Mouse (Mus musculus): ENCODE results near the gene B3glct. TPM values are rescaled to one million over a fixed set of nuclear protein-coding genes. Genes with fewer than 3 reads are reported as not detected.

B3glct gene
- polyA plus RNA-seq, 1 experiment from 2014 or later, result 14.9 TPM

DNA sequence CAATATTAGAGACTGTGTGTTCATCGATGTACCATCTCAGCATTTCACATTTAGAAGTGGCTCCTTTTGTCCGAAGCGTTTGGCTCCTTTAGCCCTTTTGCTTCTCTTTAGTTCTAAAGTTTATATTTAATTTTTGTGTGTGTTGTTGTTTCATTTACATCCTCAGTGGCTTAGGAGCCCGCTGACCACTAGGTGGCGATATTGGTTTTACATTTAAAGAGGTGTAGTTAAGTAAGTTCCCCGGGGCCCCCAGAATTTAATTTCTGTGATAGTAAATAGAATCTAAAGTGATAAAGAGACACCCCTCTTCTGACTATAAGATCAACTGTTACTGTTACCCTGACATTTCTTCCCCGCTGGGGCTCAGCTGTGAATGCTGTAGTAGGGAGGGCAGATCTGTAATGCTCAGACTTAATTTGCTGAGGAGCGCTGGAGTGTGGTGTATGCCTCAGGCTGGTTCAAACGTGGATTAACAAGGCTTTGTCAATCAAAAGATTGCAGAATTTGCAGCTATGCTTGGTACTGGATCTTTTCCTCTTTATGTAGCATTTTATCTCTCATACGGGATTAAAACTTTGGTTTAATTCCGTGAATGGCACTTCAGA lies 35.2 kb downstream of the B3glct start:
- no peaks in the 10 kb centered on the region for H3K27me3 ChIP-seq (ENCODE audit: control insufficient read depth, insufficient read depth, low read length)
- H3K4me2 ChIP-seq, result peak overlapping the region; percentile 68
- no peak overlapping the region for H3K9ac ChIP-seq (ENCODE audit: low read depth, low read length)
- H3K4me3 ChIP-seq (ENCODE audit: low read depth, low read length), result peak overlapping the region; percentile 31
- no peak overlapping the region for H3K27ac ChIP-seq (ENCODE audit: low read depth, low read length)
- H3K4me1 ChIP-seq (ENCODE audit: control insufficient read depth, insufficient read depth, low read length), result 0 out of 2 replicates have a peak, but pooled peaks cover 3% of the 10 kb centered on the region
- no peak for ATAC-seq (replicated peaks; ENCODE audit: insufficient number of reproducible peaks, low FRiP score, low TSS enrichment)
- WGBS (ENCODE audit: insufficient replicate concordance), result 36% methylated on average over 11 of the region's 11 CpGs
- H3K9me3 ChIP-seq (replicated peaks; ENCODE audit: control insufficient read depth, low read length), result no peaks in the 10 kb centered on the region; the same call in 1 of the 2 replicates
- H3K36me3 ChIP-seq (ENCODE audit: control insufficient read depth, insufficient read depth, low read length), result no peaks in the 10 kb centered on the region

DNA sequence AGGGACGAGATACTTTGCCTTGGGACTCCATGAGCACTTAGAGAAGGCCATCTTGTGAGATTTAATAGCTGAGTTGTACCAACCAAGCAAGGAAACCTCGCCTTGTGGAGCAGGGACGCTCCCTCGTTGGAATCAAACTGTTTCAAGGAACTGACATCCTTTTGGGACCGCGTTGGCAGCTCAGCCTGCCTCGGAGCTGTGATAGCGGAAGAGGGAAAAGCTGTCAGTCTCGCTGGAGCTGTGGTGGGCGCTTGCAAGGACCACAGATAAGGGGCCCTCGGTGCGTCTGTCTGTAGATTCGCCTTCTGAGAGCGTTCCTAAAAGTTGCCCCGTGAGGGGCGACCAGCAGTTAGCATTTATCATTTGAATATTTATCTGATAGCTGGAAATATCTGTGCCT lies 35.8 kb downstream of the B3glct start:
- H3K4me2 ChIP-seq, result peak overlapping the region; percentile 68
- H3K9me3 ChIP-seq (replicated peaks; ENCODE audit: control insufficient read depth, low read length), result no peaks in the 10 kb centered on the region; the same call in 1 of the 2 replicates
- WGBS (ENCODE audit: insufficient replicate concordance), result 26% methylated on average over 16 of the region's 16 CpGs
- H3K4me1 ChIP-seq (ENCODE audit: control insufficient read depth, insufficient read depth, low read length), result 0 out of 2 replicates have a peak, but pooled peaks cover 3% of the 10 kb centered on the region
- ATAC-seq (replicated peaks; ENCODE audit: insufficient number of reproducible peaks, low FRiP score, low TSS enrichment), result no peak
- H3K9ac ChIP-seq (ENCODE audit: low read depth, low read length), result peak overlapping the region; percentile 18; the same call in 1 of the 2 replicates
- H3K27ac ChIP-seq (ENCODE audit: low read depth, low read length), result no peak overlapping the region
- H3K4me3 ChIP-seq (ENCODE audit: low read depth, low read length), result peak overlapping the region; percentile 31
- no peaks in the 10 kb centered on the region for H3K36me3 ChIP-seq (ENCODE audit: control insufficient read depth, insufficient read depth, low read length)
- H3K27me3 ChIP-seq (ENCODE audit: control insufficient read depth, insufficient read depth, low read length), result no peaks in the 10 kb centered on the region

- no peak for ATAC-seq (replicated peaks; ENCODE audit: insufficient number of reproducible peaks, low FRiP score, low TSS enrichment)
- H3K9ac ChIP-seq (ENCODE audit: low read depth, low read length), result no peak overlapping the region
- WGBS (ENCODE audit: insufficient replicate concordance), result 65% methylated on average over 15 of the region's 15 CpGs
- no peak overlapping the region for H3K27ac ChIP-seq (ENCODE audit: low read depth, low read length)
- H3K9me3 ChIP-seq (replicated peaks; ENCODE audit: control insufficient read depth, low read length), result no peaks in the 10 kb centered on the region
- 0 out of 2 replicates have a peak, but pooled peaks cover 3% of the 10 kb centered on the region for H3K4me1 ChIP-seq (ENCODE audit: control insufficient read depth, insufficient read depth, low read length)
- no peak overlapping the region for H3K4me2 ChIP-seq
- H3K36me3 ChIP-seq (ENCODE audit: control insufficient read depth, insufficient read depth, low read length), result no peaks in the 10 kb centered on the region
- no peak overlapping the region for H3K4me3 ChIP-seq (ENCODE audit: low read depth, low read length)
- no peaks in the 10 kb centered on the region for H3K27me3 ChIP-seq (ENCODE audit: control insufficient read depth, insufficient read depth, low read length)
Measured at GRCm38 (mm10) chr5:149715571-149716328, 37.7 kb downstream of the B3glct start.

- no peaks in the 10 kb centered on the region for H3K27me3 ChIP-seq (ENCODE audit: control insufficient read depth, insufficient read depth, low read length)
- no peaks in the 10 kb centered on the region for H3K9me3 ChIP-seq (replicated peaks; ENCODE audit: control insufficient read depth, low read length)
- ATAC-seq (replicated peaks; ENCODE audit: insufficient number of reproducible peaks, low FRiP score, low TSS enrichment), result no peak
- no peak overlapping the region for H3K4me2 ChIP-seq
- H3K4me1 ChIP-seq (ENCODE audit: control insufficient read depth, insufficient read depth, low read length), result 0 out of 2 replicates have a peak, but pooled peaks cover 3% of the 10 kb centered on the region
- no peak overlapping the region for H3K9ac ChIP-seq (ENCODE audit: low read depth, low read length)
- H3K4me3 ChIP-seq (ENCODE audit: low read depth, low read length), result no peak overlapping the region
- no peaks in the 10 kb centered on the region for H3K36me3 ChIP-seq (ENCODE audit: control insufficient read depth, insufficient read depth, low read length)
- WGBS (ENCODE audit: insufficient replicate concordance), result 71% methylated on average over 3 of the region's 3 CpGs
- H3K27ac ChIP-seq (ENCODE audit: low read depth, low read length), result no peak overlapping the region
Measured at GRCm38 (mm10) chr5:149716329-149716690, 38.3 kb downstream of the B3glct start.

DNA sequence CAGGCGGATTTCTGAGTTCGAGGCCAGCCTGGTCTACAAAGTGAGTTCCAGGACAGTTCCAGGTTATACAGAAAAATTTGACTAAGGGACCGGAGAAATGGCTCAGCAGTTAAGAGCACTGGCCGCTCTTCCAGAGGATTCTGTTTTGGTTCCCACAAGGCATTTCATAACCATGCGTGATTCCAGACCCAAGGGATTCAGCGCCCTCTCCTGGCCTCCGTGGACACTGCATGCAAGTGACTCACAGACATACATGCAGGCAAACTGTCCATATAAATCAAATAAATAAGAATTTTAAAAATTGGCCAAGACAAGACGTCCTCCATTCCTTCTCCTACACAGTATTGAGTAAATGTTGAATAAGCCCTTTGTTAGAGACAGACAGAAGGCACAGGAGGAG lies 53.7 kb downstream of the B3glct start:
- H3K4me1 ChIP-seq (ENCODE audit: control insufficient read depth, insufficient read depth, low read length), result no peaks in the 10 kb centered on the region
- no peak overlapping the region for H3K27ac ChIP-seq (ENCODE audit: low read depth, low read length)
- 85% methylated on average over 8 of the region's 8 CpGs for WGBS (ENCODE audit: insufficient replicate concordance)
- no peak overlapping the region for H3K9ac ChIP-seq (ENCODE audit: low read depth, low read length)
- no peak overlapping the region for H3K4me3 ChIP-seq (ENCODE audit: low read depth, low read length)
- 0 out of 2 replicates have a peak, but pooled peaks cover 8% of the 10 kb centered on the region for H3K36me3 ChIP-seq (ENCODE audit: control insufficient read depth, insufficient read depth, low read length)
- H3K27me3 ChIP-seq (ENCODE audit: control insufficient read depth, insufficient read depth, low read length), result no peaks in the 10 kb centered on the region
- H3K4me2 ChIP-seq, result no peak overlapping the region
- peaks cover 3% of the 10 kb centered on the region; the same call in 1 of the 2 replicates for H3K9me3 ChIP-seq (replicated peaks; ENCODE audit: control insufficient read depth, low read length)
- ATAC-seq (replicated peaks; ENCODE audit: insufficient number of reproducible peaks, low FRiP score, low TSS enrichment), result no peak

- no peak overlapping the region for H3K27ac ChIP-seq (ENCODE audit: low read depth, low read length)
- H3K36me3 ChIP-seq (ENCODE audit: control insufficient read depth, insufficient read depth, low read length), result peaks cover 7% of the 10 kb centered on the region; the same call in 1 of the 2 replicates
- H3K9me3 ChIP-seq (replicated peaks; ENCODE audit: control insufficient read depth, low read length), result peaks cover 3% of the 10 kb centered on the region
- H3K4me1 ChIP-seq (ENCODE audit: control insufficient read depth, insufficient read depth, low read length), result no peaks in the 10 kb centered on the region
- H3K4me2 ChIP-seq, result no peak overlapping the region
- H3K9ac ChIP-seq (ENCODE audit: low read depth, low read length), result no peak overlapping the region
- 77% methylated on average over 1 of the region's 1 CpGs for WGBS (ENCODE audit: insufficient replicate concordance)
- no peaks in the 10 kb centered on the region for H3K27me3 ChIP-seq (ENCODE audit: control insufficient read depth, insufficient read depth, low read length)
- no peak; the same call in 1 of the 2 replicates for ATAC-seq (replicated peaks; ENCODE audit: insufficient number of reproducible peaks, low FRiP score, low TSS enrichment)
- H3K4me3 ChIP-seq (ENCODE audit: low read depth, low read length), result no peak overlapping the region
Measured at GRCm38 (mm10) chr5:149737210-149737609, 59.2 kb downstream of the B3glct start.

- H3K36me3 ChIP-seq (ENCODE audit: control insufficient read depth, insufficient read depth, low read length), result peaks cover 7% of the 10 kb centered on the region; the same call in 1 of the 2 replicates
- H3K4me2 ChIP-seq, result no peak overlapping the region
- ATAC-seq (replicated peaks; ENCODE audit: insufficient number of reproducible peaks, low FRiP score, low TSS enrichment), result no peak
- no peak overlapping the region for H3K9ac ChIP-seq (ENCODE audit: low read depth, low read length)
- no peak overlapping the region for H3K27ac ChIP-seq (ENCODE audit: low read depth, low read length)
- WGBS (ENCODE audit: insufficient replicate concordance), result 84% methylated on average over 7 of the region's 7 CpGs
- no peaks in the 10 kb centered on the region for H3K27me3 ChIP-seq (ENCODE audit: control insufficient read depth, insufficient read depth, low read length)
- H3K9me3 ChIP-seq (replicated peaks; ENCODE audit: control insufficient read depth, low read length), result no peaks in the 10 kb centered on the region; the same call in 1 of the 2 replicates
- no peaks in the 10 kb centered on the region for H3K4me1 ChIP-seq (ENCODE audit: control insufficient read depth, insufficient read depth, low read length)
- H3K4me3 ChIP-seq (ENCODE audit: low read depth, low read length), result no peak overlapping the region
Measured at GRCm38 (mm10) chr5:149740145-149740544, 62.1 kb downstream of the B3glct start.

GRCm38 (mm10) chr5:149740703-149741102 lies 62.7 kb downstream of the B3glct start:
- H3K4me3 ChIP-seq (ENCODE audit: low read depth, low read length), result no peak overlapping the region
- H3K27me3 ChIP-seq (ENCODE audit: control insufficient read depth, insufficient read depth, low read length), result no peaks in the 10 kb centered on the region
- H3K4me2 ChIP-seq, result no peak overlapping the region
- H3K36me3 ChIP-seq (ENCODE audit: control insufficient read depth, insufficient read depth, low read length), result peaks cover 7% of the 10 kb centered on the region; the same call in 1 of the 2 replicates
- no peaks in the 10 kb centered on the region; the same call in 1 of the 2 replicates for H3K9me3 ChIP-seq (replicated peaks; ENCODE audit: control insufficient read depth, low read length)
- WGBS (ENCODE audit: insufficient replicate concordance), result 68% methylated on average over 3 of the region's 3 CpGs
- no peak overlapping the region for H3K9ac ChIP-seq (ENCODE audit: low read depth, low read length)
- H3K27ac ChIP-seq (ENCODE audit: low read depth, low read length), result no peak overlapping the region
- ATAC-seq (replicated peaks; ENCODE audit: insufficient number of reproducible peaks, low FRiP score, low TSS enrichment), result no peak
- no peaks in the 10 kb centered on the region for H3K4me1 ChIP-seq (ENCODE audit: control insufficient read depth, insufficient read depth, low read length)

Data from heart, embryonic 11.5 days (tissue).